Mouse (Mus musculus) embryo, embryonic 9.5 days (tissue): ENCODE results near the gene Slc6a13.

Experiments used
- DNase-seq: peaks from one replicate; pipeline ENCODE4 v3.0.0-alpha.2; 2017; ENCODE audit errors: extremely low spot score

Slc6a13 gene

DNA sequence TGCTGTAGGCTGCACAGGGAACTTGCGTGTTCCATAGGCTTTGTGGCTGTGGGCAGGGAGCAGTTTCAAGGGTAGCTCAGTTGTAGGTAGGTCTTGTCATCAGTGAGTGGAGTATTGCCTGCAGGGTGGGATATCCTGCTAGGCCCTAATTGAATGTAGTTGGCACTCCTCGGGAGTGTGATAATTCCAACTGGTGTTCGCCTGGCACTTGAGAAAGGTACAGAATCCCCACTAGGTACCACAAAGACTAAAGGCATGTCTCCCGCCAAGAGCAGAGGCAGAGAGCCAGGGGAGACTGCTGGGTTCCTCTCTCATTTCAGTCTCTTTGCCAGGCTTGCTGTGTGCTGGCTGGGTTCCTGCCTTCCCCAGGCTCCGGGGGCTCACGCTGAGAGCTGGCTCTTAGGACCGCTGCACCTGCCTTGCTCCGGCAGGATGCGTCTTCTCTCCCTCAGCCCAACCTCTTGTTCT, 28.4 kb downstream of the Slc6a13 start:
- no peak for DNase-seq

GRCm38 (mm10) chr6:121329848-121330508, 30.0 kb downstream of the Slc6a13 start:
- peak; percentile 58 for DNase-seq

- DNase-seq: no peak
These were observed 35.8 kb downstream of the Slc6a13 start for GRCm38 (mm10) chr6:121335841-121336240.

GRCm38 (mm10) chr6:121336558-121336957, 36.5 kb downstream of the Slc6a13 start:
- no peak for DNase-seq

GRCm38 (mm10) chr6:121337229-121337628, 37.2 kb downstream of the Slc6a13 start:
- no peak for DNase-seq

GRCm38 (mm10) chr6:121337770-121338518, 37.9 kb downstream of the Slc6a13 start:
- peak; percentile 87 for DNase-seq

DNA sequence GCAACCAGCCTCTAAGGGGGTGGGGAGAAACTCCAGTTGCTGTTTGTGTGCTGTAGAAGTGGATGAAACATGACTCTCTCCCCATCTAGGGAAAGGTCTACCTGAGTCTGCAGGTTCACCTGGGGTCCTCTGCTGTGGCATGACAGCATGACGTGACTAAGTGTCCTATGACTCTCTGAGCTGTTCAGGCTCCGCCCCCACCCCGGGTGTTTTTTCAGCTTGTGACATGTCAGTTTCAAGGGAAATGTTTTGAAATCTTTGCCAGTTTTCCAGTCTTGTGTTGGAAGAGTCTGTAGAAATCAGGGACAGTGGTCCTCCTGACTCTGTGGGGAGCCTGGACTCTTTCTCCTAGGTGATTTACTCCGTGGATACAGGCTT, 38.5 kb downstream of the Slc6a13 start:
- DNase-seq: no peak

GRCm38 (mm10) chr6:121341650-121342049, 41.6 kb downstream of the Slc6a13 start:
- DNase-seq: no peak

GRCm38 (mm10) chr6:121343026-121343770, 43.2 kb downstream of the Slc6a13 start, which contains the start of gene Slc6a12:
TSS of gene Slc6a12 (plus strand) at chr6:121343076.
- no peak for DNase-seq

DNA sequence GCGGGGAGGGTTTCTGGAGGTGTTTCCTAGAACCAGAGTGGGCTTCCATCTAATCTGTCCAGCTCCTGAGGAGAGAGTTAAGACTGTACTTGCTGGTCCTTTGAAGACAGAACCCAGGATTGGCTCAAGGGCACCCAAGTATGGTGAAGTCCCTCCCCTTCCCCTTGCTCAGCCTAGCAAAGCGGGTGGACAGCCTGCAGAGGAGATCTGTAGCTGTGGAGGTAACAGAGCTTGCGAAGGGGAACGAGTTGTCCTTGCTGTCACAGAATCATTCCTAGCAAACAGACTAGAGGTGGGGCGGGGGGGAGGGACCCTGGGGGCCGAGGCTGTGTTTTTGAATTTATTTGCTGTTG, 43.7 kb downstream of the Slc6a13 start:
- DNase-seq: no peak

DNA sequence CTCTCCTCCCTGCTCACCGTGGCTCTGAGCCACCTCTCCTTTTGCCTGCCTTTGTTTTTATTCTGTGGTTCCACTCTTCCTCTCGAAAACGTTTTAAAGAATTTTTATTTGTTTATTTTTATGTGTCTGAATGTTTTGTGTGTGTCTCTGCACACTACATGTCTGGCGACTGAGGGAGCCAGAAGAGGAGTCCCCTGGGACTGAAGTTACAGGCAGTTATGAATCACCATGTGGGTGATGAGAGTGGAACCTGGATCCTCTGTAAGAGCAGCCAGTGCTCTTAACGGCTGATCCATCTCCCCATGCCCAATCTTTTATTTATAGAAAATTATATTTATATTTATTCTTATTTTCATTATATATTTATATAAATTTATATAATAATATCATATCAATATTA, 44.3 kb downstream of the Slc6a13 start:
- no peak for DNase-seq

- DNase-seq: no peak
These were observed 46.4 kb downstream of the Slc6a13 start for GRCm38 (mm10) chr6:121346428-121346827.

DNA sequence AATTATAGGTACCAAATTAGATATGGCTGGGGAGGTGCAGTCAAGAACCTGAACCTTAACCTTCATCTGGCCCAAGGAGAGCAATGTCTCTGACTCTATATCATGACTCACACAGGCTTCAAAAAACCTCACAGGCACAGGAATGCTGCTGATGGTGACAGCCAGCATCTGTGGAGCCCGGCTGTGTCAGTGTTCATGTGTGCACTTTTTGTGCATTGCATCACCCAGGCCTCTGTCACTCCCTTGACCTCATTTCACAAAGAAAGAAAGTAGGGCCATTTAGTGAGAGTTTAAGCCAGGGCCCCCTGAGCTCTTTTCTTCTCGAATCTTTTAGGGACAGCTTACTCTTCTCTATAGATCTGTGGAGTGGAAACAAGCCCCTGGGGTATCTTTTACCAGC, 52.2 kb downstream of the Slc6a13 start:
- no peak for DNase-seq

- no peak for DNase-seq
These were observed 56.0 kb downstream of the Slc6a13 start for GRCm38 (mm10) chr6:121356041-121356440.

DNA sequence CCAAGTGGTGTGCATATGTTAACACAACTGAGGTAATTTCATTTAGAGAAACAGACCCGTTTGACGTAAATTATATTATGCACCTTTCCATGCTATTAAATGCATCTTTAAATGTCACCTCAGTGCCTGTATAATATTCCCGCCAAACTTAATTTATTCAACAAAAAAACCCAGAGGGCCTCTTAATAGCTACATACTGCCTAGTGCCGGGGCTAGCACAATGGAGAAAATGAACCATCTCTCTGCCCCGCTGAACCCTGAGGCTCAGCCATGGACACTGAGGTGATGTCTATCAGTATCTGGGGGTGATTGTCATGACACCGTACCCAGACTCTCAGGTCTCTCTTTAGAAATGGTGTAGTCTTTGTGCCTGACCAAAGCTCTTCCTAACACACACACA, 57.2 kb downstream of the Slc6a13 start:
- no peak for DNase-seq

DNA sequence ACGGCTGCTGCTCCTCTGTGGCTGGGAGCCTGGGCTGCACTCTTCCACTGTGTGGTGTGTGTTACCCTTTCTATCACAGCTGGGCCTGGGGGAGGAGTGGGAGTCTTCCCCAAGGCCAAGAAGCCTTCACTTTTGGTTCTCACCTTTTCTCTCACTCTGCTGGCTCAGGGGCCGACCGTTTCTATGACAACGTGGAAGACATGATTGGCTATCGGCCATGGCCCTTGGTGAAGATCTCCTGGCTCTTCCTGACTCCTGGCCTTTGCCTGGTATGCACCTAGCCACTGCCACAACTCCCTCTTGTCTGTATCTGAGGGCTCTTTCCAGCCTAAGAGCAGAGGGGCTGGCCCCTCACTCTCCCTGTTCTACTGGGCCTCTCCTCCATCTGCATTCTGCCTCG, 63.0 kb downstream of the Slc6a13 start:
- no peak for DNase-seq

DNA sequence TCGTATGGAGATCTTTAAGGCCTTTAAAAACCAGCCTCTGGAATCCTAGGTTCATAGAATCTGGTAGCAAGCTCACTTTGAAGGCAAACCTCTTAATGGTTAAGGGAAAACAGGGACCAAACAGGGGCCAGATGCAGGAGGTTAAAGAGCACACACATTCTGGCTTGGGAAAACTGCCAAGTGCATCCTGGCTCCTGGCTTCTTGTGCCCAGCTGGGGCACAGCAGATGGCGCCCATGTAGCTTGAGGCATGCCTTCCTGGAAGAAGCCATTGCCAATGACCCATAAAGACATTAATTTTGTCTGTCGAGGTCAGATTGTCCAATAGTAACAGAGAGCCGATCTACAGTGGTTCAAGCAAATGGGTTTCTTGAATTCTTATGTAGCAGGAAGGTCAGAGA, 63.9 kb downstream of the Slc6a13 start:
- no peak for DNase-seq

- peak; percentile 26 for DNase-seq
These were observed 66.5 kb downstream of the Slc6a13 start for GRCm38 (mm10) chr6:121366537-121366936.

- peak; percentile 17 for DNase-seq
These were observed 67.1 kb downstream of the Slc6a13 start for GRCm38 (mm10) chr6:121367099-121367498.

GRCm38 (mm10) chr6:121371197-121371980, 71.4 kb downstream of the Slc6a13 start:
- DNase-seq: no peak

GRCm38 (mm10) chr6:121376159-121376558, 76.1 kb downstream of the Slc6a13 start:
- no peak for DNase-seq

DNA sequence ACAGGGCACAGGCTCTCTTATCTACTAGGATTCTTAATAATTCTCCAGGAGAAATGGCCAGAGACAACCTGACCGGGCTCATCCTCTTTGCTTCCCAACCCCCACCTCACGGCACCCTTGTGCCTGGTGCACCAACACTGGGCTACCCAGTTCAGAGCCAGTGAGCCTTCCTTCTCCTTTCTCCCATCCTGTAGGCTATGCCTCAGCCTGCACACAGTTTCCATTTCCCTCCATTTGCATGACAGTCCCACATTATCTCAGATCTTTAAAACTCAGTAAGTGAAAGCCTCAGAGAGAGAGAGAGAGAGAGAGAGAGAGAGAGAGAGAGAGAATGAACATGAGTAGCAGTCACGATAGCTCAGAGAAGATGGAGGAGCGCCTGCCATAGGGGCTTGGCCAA, 78.2 kb downstream of the Slc6a13 start:
- no peak for DNase-seq
